Mouse (Mus musculus) midbrain, embryonic 15.5 days (tissue): ENCODE results near the gene Haao. TPM values are rescaled to one million over a fixed set of nuclear protein-coding genes. Genes with fewer than 3 reads are reported as not detected.
A peak's percentile ranks its signal among the peaks of the same experiment; 100 is the strongest.

ENCODE experiments used
- ATAC-seq: fragments of 200-750 bp; cut with Nextera tagmentation; replicated peaks from 2 replicates; pipeline ENCODE4 v1.8.0; 2017; ENCODE audit warnings: moderate TSS enrichment
- H3K27ac ChIP-seq: fragments of 300-500 bp; sonication (generic); 2 replicates; pipeline ENCODE4 v1.5.1; 2015; ENCODE audit warnings: mild to moderate bottlenecking, inconsistent platforms
- H3K27me3 ChIP-seq: fragments of 300-500 bp; sonication (generic); replicated peaks from 2 replicates; pipeline ENCODE4 v1.6.1; 2015; ENCODE audit warnings: inconsistent platforms
- H3K36me3 ChIP-seq: fragments of 300-500 bp; sonication (generic); replicated peaks from 2 replicates; pipeline ENCODE4 v1.6.1; 2015; ENCODE audit warnings: inconsistent platforms
- H3K4me1 ChIP-seq: fragments of 300-500 bp; sonication (generic); 2 replicates; pipeline ENCODE4 v1.6.1; 2015; ENCODE audit warnings: inconsistent platforms
- H3K4me2 ChIP-seq: fragments of 300-500 bp; sonication (generic); 2 replicates; pipeline ENCODE4 v1.6.1; 2015; ENCODE audit warnings: inconsistent platforms, mild to moderate bottlenecking, moderate library complexity
- H3K4me3 ChIP-seq: fragments of 300-500 bp; sonication (generic); 2 replicates; pipeline ENCODE4 v1.5.1; 2015; ENCODE audit warnings: mild to moderate bottlenecking, inconsistent platforms
- H3K9ac ChIP-seq: fragments of 300-500 bp; sonication (generic); 2 replicates; pipeline ENCODE4 v1.6.1; 2015; ENCODE audit warnings: mild to moderate bottlenecking, inconsistent platforms
- H3K9me3 ChIP-seq: fragments of 300-500 bp; sonication (generic); 2 replicates; pipeline ENCODE4 v1.6.1; 2016; ENCODE audit warnings: inconsistent platforms
- WGBS: fragments of 180-500 bp; shearing (Covaris S2); methylation state at CpG from one replicate; pipeline ENCODE4 v1.1.7; 2015; ENCODE audit warnings: mixed read lengths; 5-methylcytosine and 5-hydroxymethylcytosine counted together
- polyA plus RNA-seq: library from polyadenylated mRNA; unstranded; fragments of >200 nt; fragmentation: Nextera tagmentation; extraction: Ambion mirVana; gene quantifications from 2 replicates; pipeline ENCODE4 v1.2.1, GENCODE M21; 2015

The Haao gene
- polyA plus RNA-seq, 1 experiment from 2014 or later: not detected

DNA sequence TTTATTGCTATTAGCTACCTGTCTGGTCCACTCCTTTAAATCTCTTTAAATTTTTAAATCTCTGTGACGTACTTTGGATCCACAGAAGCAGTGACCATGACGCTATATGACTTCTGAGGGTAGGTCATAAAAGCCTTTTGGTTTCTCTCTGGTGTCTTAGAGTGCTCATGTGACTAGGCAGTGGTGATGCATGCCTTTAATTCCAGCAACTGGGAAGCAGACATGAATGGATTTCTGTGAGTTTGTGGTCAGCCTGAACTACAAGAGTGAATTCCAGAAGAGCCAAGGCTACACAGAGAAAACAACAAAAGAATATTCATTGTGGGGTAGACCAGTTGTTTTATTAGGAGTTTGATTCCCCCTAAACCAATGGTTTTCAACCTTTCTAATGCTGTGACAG lies 35.0 kb upstream of the Haao start:
- 95% methylated on average over 2 of the region's 2 CpGs for WGBS
- H3K4me3 ChIP-seq: no peak overlapping the region
- H3K9me3 ChIP-seq: no peaks in the 10 kb centered on the region
- no peaks in the 10 kb centered on the region for H3K4me1 ChIP-seq
- no peak for ATAC-seq
- no peaks in the 10 kb centered on the region for H3K36me3 ChIP-seq
- H3K4me2 ChIP-seq: no peak overlapping the region
- no peak overlapping the region for H3K9ac ChIP-seq
- H3K27ac ChIP-seq: no peak overlapping the region
- no peaks in the 10 kb centered on the region for H3K27me3 ChIP-seq

- WGBS: 88% methylated on average over 3 of the region's 3 CpGs
- H3K9me3 ChIP-seq: no peaks in the 10 kb centered on the region
- no peaks in the 10 kb centered on the region for H3K36me3 ChIP-seq
- no peaks in the 10 kb centered on the region for H3K27me3 ChIP-seq
- no peak overlapping the region for H3K27ac ChIP-seq
- no peak overlapping the region for H3K4me3 ChIP-seq
- no peak overlapping the region for H3K9ac ChIP-seq
- ATAC-seq: no peak
- no peak overlapping the region for H3K4me2 ChIP-seq
- H3K4me1 ChIP-seq: no peaks in the 10 kb centered on the region
These were observed 33.3 kb upstream of the Haao start for GRCm38 (mm10) chr17:83881071-83881470.

GRCm38 (mm10) chr17:83880174-83880710 lies 32.5 kb upstream of the Haao start:
- Histone ChIP-seq H3K4me3 (no peak overlapping the region), H3K4me2 (no peak overlapping the region), H3K27ac (no peak overlapping the region), H3K27me3 (no peaks in the 10 kb centered on the region), H3K4me1 (no peaks in the 10 kb centered on the region), H3K36me3 (no peaks in the 10 kb centered on the region), H3K9me3 (no peaks in the 10 kb centered on the region), H3K9ac (no peak overlapping the region)
- 86% methylated on average over 9 of the region's 9 CpGs for WGBS
- ATAC-seq: no peak

DNA sequence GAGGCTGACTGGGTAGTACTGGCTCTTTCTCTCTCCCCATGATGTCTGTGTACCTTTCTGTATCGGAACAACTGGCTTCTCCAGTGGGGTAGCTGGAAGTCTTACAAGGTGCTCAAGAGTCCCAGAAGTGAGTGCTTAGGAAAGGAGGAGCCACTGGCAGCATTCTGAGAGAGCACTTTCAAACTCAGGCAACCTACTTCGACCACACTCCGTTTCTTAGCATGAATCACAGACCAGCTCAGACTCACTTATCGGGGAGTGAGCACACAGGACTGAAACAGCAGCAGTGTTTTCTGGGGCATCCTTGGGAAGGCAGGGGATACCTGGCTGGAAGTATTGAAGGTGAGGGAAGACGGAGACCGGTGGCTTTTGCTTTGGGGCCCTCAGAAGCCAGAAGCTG lies 31.9 kb upstream of the Haao start:
- H3K4me1 ChIP-seq: no peaks in the 10 kb centered on the region
- no peaks in the 10 kb centered on the region for H3K36me3 ChIP-seq
- H3K4me2 ChIP-seq: no peak overlapping the region
- H3K9ac ChIP-seq: no peak overlapping the region
- WGBS: 90% methylated on average over 6 of the region's 6 CpGs
- H3K27ac ChIP-seq: no peak overlapping the region
- ATAC-seq: no peak
- no peak overlapping the region for H3K4me3 ChIP-seq
- H3K27me3 ChIP-seq: no peaks in the 10 kb centered on the region
- no peaks in the 10 kb centered on the region for H3K9me3 ChIP-seq

- Histone ChIP-seq H3K4me1 (no peaks in the 10 kb centered on the region; the same call in 1 of the 2 replicates), H3K4me2 (no peak overlapping the region), H3K9ac (no peak overlapping the region), H3K27me3 (no peaks in the 10 kb centered on the region), H3K9me3 (no peaks in the 10 kb centered on the region), H3K4me3 (no peak overlapping the region), H3K27ac (no peak overlapping the region), H3K36me3 (no peaks in the 10 kb centered on the region)
- WGBS: 66% methylated on average over 8 of the region's 8 CpGs
- ATAC-seq: no peak
These were observed 26.8 kb upstream of the Haao start for GRCm38 (mm10) chr17:83874610-83875009.

DNA sequence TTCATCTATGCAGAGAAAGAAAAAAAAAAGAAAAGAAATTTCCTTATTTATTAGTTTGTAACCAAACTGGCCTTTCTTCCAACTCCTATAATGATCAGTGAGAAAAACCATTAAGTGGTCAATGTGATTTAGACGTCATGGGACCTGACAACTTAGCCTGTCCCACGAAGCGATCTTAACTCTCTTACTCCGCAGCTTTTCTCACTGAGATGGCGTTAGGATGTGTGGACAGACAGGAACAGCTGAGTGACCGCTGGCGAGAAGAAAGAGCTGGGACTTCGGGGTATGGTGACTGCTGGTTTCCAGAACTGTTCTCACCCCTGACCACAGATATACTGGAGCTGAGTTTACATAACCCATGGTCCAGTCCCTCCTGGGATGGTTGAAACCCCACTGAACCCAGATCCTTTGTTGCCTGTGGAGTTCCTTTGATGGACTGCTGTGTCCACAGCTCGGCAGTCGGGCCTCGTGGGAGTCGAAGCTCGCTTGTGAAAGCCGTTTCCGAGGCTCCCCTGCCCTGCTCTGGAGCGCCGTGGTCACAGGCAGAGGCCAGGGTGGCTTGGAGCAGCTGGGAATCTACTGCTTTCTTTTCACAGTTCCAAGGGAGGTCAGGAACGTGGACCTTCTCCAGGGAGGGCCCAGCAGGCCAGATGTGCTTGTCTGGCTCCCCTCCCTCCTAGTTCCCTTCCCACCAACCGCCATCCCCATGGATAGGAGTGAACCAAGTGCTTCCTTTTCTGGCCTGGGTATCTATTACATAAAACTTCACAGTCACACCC lies 25.8 kb upstream of the Haao start:
- no peak overlapping the region for H3K27ac ChIP-seq
- H3K9me3 ChIP-seq: no peaks in the 10 kb centered on the region
- H3K36me3 ChIP-seq: no peaks in the 10 kb centered on the region
- H3K27me3 ChIP-seq: no peaks in the 10 kb centered on the region
- H3K4me3 ChIP-seq: no peak overlapping the region
- H3K4me1 ChIP-seq: no peaks in the 10 kb centered on the region; the same call in 1 of the 2 replicates
- no peak overlapping the region for H3K4me2 ChIP-seq
- ATAC-seq: no peak
- 60% methylated on average over 19 of the region's 19 CpGs for WGBS
- H3K9ac ChIP-seq: no peak overlapping the region

GRCm38 (mm10) chr17:83872806-83873348 lies 25.1 kb upstream of the Haao start:
- peak; percentile 79 for ATAC-seq
- Histone ChIP-seq H3K9ac (no peak overlapping the region), H3K27me3 (no peaks in the 10 kb centered on the region), H3K4me2 (peak overlapping the region; percentile 29), H3K27ac (no peak overlapping the region), H3K36me3 (no peaks in the 10 kb centered on the region), H3K9me3 (no peaks in the 10 kb centered on the region), H3K4me3 (no peak overlapping the region), H3K4me1 (no peaks in the 10 kb centered on the region; the same call in 1 of the 2 replicates)
- 19% methylated on average over 14 of the region's 14 CpGs for WGBS

- no peak overlapping the region for H3K4me3 ChIP-seq
- H3K27me3 ChIP-seq: no peaks in the 10 kb centered on the region
- ATAC-seq: no peak
- no peak overlapping the region for H3K27ac ChIP-seq
- no peaks in the 10 kb centered on the region for H3K9me3 ChIP-seq
- H3K9ac ChIP-seq: no peak overlapping the region
- H3K4me1 ChIP-seq: no peaks in the 10 kb centered on the region; the same call in 1 of the 2 replicates
- H3K4me2 ChIP-seq: no peak overlapping the region
- WGBS: 86% methylated on average over 5 of the region's 5 CpGs
- no peaks in the 10 kb centered on the region for H3K36me3 ChIP-seq
These were observed 23.6 kb upstream of the Haao start for GRCm38 (mm10) chr17:83871354-83871753.

- Histone ChIP-seq H3K9ac (no peak overlapping the region), H3K27me3 (no peaks in the 10 kb centered on the region), H3K4me2 (no peak overlapping the region), H3K4me3 (no peak overlapping the region), H3K27ac (no peak overlapping the region), H3K36me3 (no peaks in the 10 kb centered on the region), H3K9me3 (no peaks in the 10 kb centered on the region), H3K4me1 (no peaks in the 10 kb centered on the region; the same call in 1 of the 2 replicates)
- no peak for ATAC-seq
- WGBS: 96% methylated on average over 4 of the region's 4 CpGs
These were observed 22.6 kb upstream of the Haao start for GRCm38 (mm10) chr17:83870385-83870784.

DNA sequence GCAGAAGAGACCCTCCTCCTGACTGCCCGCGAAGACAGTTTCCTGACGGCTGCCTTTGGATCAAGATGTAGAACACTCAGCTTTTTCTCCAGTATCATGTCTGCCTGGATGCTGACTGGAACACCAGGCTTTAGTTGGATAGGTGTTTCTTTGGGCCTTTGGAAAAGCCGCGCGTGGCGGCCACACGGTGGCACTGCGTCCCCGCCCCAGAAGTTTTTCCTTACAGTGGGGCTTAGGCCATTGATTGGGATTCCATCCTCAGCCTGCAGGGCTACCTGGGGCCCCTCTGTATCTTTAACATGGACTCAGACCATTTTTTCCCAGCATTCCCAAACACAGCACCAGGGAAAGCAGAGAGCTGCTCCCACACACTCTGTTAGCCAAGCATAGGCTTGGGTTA lies 18.8 kb upstream of the Haao start:
- no peak overlapping the region for H3K9ac ChIP-seq
- H3K4me2 ChIP-seq: no peak overlapping the region
- ATAC-seq: no peak
- no peak overlapping the region for H3K27ac ChIP-seq
- 0 out of 2 replicates have a peak, but pooled peaks cover 5% of the 10 kb centered on the region for H3K27me3 ChIP-seq
- H3K36me3 ChIP-seq: no peaks in the 10 kb centered on the region
- no peak overlapping the region for H3K4me3 ChIP-seq
- no peaks in the 10 kb centered on the region for H3K9me3 ChIP-seq
- peaks cover 7% of the 10 kb centered on the region for H3K4me1 ChIP-seq
- 17% methylated on average over 10 of the region's 10 CpGs for WGBS

GRCm38 (mm10) chr17:83865366-83865765 lies 17.6 kb upstream of the Haao start:
- no peak overlapping the region for H3K4me3 ChIP-seq
- 69% methylated on average over 7 of the region's 7 CpGs for WGBS
- 0 out of 2 replicates have a peak, but pooled peaks cover 5% of the 10 kb centered on the region for H3K27me3 ChIP-seq
- ATAC-seq: no peak
- H3K4me2 ChIP-seq: no peak overlapping the region
- no peak overlapping the region for H3K27ac ChIP-seq
- H3K9ac ChIP-seq: no peak overlapping the region
- H3K4me1 ChIP-seq: peaks cover 7% of the 10 kb centered on the region
- no peaks in the 10 kb centered on the region for H3K36me3 ChIP-seq
- H3K9me3 ChIP-seq: no peaks in the 10 kb centered on the region

DNA sequence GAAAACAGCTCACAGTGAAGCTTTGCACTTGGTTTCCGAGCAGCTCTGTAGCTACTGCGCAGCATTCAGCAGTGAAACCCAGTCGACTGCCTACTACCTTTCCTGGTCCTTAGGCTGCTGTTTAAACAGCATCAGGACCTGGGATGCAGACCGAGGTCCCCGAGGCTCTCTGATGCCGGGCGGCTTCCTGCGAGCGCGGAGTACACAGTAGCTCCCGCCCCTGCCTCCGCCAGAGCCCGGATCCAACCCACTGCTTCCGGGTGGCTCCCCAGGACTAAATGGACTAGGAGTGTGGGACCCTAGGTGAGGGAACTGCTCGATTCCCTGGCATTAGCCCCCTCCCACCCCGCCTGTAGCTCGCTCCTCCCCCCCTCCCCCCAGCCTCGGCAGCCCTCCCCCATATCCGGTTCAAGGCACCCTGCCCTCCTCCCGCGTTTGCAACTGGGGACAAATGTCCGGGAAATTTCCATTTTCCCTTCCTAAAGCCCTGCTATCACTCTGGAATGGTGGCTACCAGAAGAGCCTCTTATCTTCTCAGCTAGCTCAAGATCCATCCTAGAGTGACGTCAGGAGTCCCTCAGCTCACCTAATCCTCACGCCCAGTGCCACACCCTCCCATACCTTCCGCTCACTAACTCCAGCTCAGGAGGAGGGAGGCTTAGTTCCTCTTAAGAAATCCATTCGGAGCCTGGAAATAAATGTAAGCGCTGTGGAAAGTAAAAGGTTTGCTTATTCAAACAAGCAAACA lies 14.5 kb upstream of the Haao start:
- H3K27me3 ChIP-seq: 0 out of 2 replicates have a peak, but pooled peaks cover 5% of the 10 kb centered on the region
- H3K4me3 ChIP-seq: peak overlapping the region; percentile 79
- H3K4me1 ChIP-seq: peaks cover 7% of the 10 kb centered on the region
- H3K4me2 ChIP-seq: peak overlapping the region; percentile 62
- H3K36me3 ChIP-seq: no peaks in the 10 kb centered on the region
- H3K27ac ChIP-seq: peak overlapping the region; percentile 89
- 0% methylated on average over 27 of the region's 27 CpGs for WGBS
- ATAC-seq: peak; percentile 85
- no peaks in the 10 kb centered on the region for H3K9me3 ChIP-seq
- peak overlapping the region; percentile 71 for H3K9ac ChIP-seq
